Mouse (Mus musculus) small intestine, adult 2 months (tissue): ENCODE data around the gene Cnih3. TPM values are rescaled to one million over a fixed set of nuclear protein-coding genes. Genes with fewer than 3 reads are reported as not detected.

Source experiments
- H3K27ac ChIP-seq: fragments of 200-500 bp; 2 replicates; pipeline ENCODE4 v1.5.1; 2012; ENCODE audit warnings: low read depth, low read length, control low read depth, inconsistent platforms; ENCODE audit not compliant: insufficient read depth
- H3K27me3 ChIP-seq: fragments of 200-500 bp; 2 replicates; pipeline ENCODE4 v1.6.1; 2012; ENCODE audit warnings: mild to moderate bottlenecking, moderate library complexity, low read length, inconsistent platforms; ENCODE audit not compliant: control insufficient read depth, insufficient read depth
- H3K36me3 ChIP-seq: fragments of 200-500 bp; 2 replicates; pipeline ENCODE4 v1.6.1; 2012; ENCODE audit warnings: mild to moderate bottlenecking, low read length, control low read depth, inconsistent platforms; ENCODE audit not compliant: control insufficient read depth, insufficient read depth
- H3K4me1 ChIP-seq: fragments of 200-500 bp; 2 replicates; pipeline ENCODE4 v1.6.1; 2012; ENCODE audit warnings: low read length, inconsistent platforms, mixed read lengths; ENCODE audit not compliant: control insufficient read depth, insufficient read depth, insufficient read length
- H3K4me3 ChIP-seq: fragments of 200-500 bp; 2 replicates; pipeline ENCODE4 v1.5.1; 2012; ENCODE audit warnings: low read depth, mild to moderate bottlenecking, control low read depth, inconsistent platforms, low read length, moderate library complexity
- CTCF ChIP-seq: fragments of 200-500 bp; IDR thresholded peaks from 2 replicates; pipeline ENCODE4 v1.5.1; 2012; ENCODE audit warnings: low read depth, mild to moderate bottlenecking, control low read depth, inconsistent platforms, low read length, moderate library complexity, mixed read lengths; ENCODE audit not compliant: insufficient replicate concordance, insufficient read length; ENCODE audit errors: extremely low read depth
- POLR2A ChIP-seq: fragments of 200-500 bp; IDR thresholded peaks from 2 replicates; pipeline ENCODE4 v1.6.1; 2012; ENCODE audit warnings: low read depth, mild to moderate bottlenecking, control low read depth, inconsistent platforms, low read length, moderate library complexity
- WGBS: fragments of 180-500 bp; shearing (Covaris S2); methylation state at CpG from one replicate; pipeline ENCODE4 v1.1.7; 2018; 5-methylcytosine and 5-hydroxymethylcytosine counted together
- polyA plus RNA-seq: library from polyadenylated mRNA; depleted of rRNA; stranded (reverse); fragments of >200 nt; gene quantifications from 2 replicates; pipeline ENCODE4 v1.2.3, GENCODE M21; 2012

Cnih3 gene
- polyA plus RNA-seq, 1 experiment, result 0.08 TPM

DNA sequence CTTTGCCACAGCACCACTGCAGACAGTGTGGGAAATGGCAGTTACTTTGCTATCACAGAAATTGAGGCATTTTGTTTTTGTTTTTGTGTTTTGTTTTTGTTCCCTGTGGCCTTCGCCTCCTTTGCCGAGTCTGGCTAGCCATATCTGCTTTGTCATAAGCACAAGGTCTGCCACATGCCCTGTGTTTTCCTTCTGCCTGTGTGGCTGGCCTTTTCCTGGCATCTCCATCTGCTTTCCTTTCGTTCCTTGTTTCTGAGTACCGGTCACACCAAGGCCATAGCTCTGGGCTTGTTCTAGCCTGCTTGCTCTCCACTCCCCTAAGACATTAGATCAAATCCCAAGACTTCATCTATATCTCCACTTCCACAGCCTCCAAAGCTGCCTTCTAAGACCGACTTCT is 83.0 kb downstream of the Cnih3 start:
- TF ChIP-seq POLR2A (no peak), CTCF (no peak)
- 74% methylated on average over 5 of the region's 5 CpGs for WGBS

DNA sequence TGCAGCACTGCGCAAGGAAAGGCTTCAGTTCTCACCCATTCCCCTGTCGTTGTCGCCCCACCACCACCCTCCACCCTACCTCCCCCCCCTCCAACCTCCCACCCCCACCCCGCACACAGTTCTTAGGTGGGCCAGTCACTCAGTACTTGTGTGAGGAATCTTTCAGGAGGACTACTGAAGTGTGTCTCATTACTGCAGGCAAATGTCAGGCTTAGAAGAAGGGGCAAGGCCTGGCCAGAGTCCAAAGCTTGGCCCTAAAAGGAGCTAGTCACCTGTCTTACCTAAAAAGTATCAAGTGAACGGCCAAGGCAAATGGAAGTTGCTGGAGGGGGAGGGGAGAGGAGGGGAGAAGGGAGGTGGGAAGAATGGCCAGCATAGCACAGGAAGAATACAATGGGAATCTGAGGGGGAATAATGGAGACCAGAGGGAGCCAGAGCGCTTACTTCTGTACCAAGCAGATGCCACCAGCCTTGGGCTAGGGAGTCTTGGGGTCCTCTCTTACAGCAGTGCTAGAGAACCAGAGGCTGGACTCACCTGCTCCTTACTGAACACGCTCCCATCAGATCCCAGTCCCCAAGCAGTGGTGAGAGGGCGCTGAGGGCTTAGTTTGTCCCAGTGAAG is 88.7 kb downstream of the Cnih3 start:
- Histone ChIP-seq H3K4me3 (no peak overlapping the region), H3K36me3 (no peaks in the 10 kb centered on the region), H3K27ac (no peak overlapping the region), H3K27me3 (no peaks in the 10 kb centered on the region), H3K4me1 (no peaks in the 10 kb centered on the region)
- TF ChIP-seq POLR2A (no peak), CTCF (no peak)
- WGBS, result 88% methylated on average over 8 of the region's 8 CpGs

More for the DNA sequence above, 83.0 kb downstream of the Cnih3 start:
- Histone ChIP-seq H3K27me3 (no peaks in the 10 kb centered on the region), H3K36me3 (no peaks in the 10 kb centered on the region), H3K27ac (no peak overlapping the region), H3K4me3 (no peak overlapping the region), H3K4me1 (no peaks in the 10 kb centered on the region)

DNA sequence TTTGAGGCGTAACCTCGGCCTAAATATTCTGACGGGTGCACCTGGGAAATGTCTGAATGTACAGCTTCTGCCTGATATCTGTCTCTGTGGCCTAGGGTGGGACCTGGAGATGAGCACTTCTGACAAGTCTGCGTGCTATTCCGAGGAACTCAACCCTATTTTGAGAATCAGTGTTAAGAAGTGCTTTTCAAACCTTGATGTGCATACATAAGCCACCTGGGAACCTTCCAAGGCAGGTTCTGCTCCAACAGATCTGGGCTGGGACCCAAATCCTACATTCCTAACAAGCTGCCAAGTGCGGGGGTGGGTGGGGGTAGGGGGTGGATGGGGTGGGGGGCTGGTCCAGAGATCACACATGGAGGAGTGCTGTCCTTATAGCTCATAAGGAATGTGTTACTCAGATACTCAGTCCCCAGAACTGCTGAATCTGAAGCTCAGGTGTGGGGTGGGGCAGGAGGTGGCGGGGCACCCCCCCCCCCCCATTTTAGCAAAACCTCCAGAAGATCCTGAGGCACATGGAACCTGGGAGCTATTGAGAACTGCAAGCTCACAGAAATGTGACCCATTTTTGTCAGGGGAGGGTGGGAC is 89.3 kb downstream of the Cnih3 start:
- no peak overlapping the region for H3K27ac ChIP-seq
- WGBS, result 75% methylated on average over 7 of the region's 7 CpGs

DNA sequence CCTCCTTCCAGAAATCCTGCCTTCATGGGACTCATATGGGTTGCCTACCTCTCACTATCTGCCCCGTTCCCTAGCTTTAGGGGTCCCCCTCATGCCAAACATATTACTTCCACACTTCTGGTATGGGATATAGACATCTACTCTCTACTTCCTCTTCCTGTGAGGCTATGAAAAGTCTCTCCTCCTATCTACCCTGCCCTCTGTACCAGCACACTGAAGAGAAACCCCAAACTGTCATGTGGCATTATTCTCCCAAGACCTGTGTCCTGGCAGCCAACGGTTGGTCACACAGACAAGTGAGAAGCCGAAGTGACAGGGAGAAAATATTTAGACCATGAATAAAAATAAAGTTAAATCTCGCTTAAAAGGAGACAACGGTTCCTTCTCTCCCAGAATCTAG is 92.6 kb downstream of the Cnih3 start:
- no peaks in the 10 kb centered on the region for H3K36me3 ChIP-seq
- no peak overlapping the region for H3K27ac ChIP-seq
- no peaks in the 10 kb centered on the region; the same call in 1 of the 2 replicates for H3K4me1 ChIP-seq
- TF ChIP-seq POLR2A, result no peak
- no peak for TF ChIP-seq CTCF
- H3K27me3 ChIP-seq, result no peaks in the 10 kb centered on the region
- H3K4me3 ChIP-seq, result no peak overlapping the region
- WGBS, result 86% methylated on average over 5 of the region's 5 CpGs

More for the DNA sequence above, 89.3 kb downstream of the Cnih3 start:
- H3K27me3 ChIP-seq, result no peaks in the 10 kb centered on the region
- H3K36me3 ChIP-seq, result no peaks in the 10 kb centered on the region
- TF ChIP-seq CTCF, result no peak
- no peak for TF ChIP-seq POLR2A
- H3K4me1 ChIP-seq, result no peaks in the 10 kb centered on the region; the same call in 1 of the 2 replicates
- H3K4me3 ChIP-seq, result no peak overlapping the region

DNA sequence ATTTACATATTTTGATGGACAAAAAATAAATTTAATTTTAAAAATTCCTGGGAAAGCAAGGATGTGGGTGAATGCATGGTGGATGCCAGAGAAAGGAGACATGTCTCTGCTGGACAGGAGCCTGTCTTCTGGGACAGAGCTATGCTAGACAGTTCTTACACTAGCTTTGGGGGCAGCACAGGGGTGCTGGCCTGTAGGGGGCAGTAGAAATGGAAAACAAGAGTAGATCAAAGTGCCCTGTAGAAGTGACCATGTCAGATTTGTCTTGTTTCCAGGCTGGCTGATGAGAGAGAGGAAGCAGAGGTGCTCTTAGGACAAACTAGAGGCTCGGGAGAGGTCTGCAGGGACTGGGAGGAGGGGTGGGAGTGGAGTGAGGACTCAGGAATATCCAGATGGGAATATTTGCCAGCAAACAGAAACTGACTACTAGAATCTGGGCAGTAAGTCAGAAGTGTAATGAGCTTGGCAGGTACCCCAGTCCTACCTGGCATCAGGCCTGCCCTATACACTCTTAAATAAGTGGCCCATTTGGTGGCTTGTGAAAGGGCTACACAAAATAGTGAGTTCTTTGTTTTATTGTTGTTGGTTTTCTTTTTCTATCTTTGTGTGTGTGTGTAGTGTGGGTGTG is 93.3 kb downstream of the Cnih3 start:
- Histone ChIP-seq H3K27me3 (no peaks in the 10 kb centered on the region), H3K36me3 (no peaks in the 10 kb centered on the region), H3K27ac (no peak overlapping the region), H3K4me1 (no peaks in the 10 kb centered on the region; the same call in 1 of the 2 replicates), H3K4me3 (no peak overlapping the region)
- TF ChIP-seq POLR2A (no peak), CTCF (peak; percentile 59; the same call in 1 of the 2 replicates)
- WGBS, result 17% methylated on average over 1 of the region's 1 CpGs

- TF ChIP-seq POLR2A, result no peak
- no peak for TF ChIP-seq CTCF
- Histone ChIP-seq H3K36me3 (no peaks in the 10 kb centered on the region), H3K4me1 (no peaks in the 10 kb centered on the region; the same call in 1 of the 2 replicates), H3K4me3 (no peak overlapping the region), H3K27me3 (no peaks in the 10 kb centered on the region), H3K27ac (no peak overlapping the region)
- WGBS, result 66% methylated on average over 6 of the region's 6 CpGs
Measured at GRCm38 (mm10) chr1:181446591-181447114, 94.2 kb downstream of the Cnih3 start.

GRCm38 (mm10) chr1:181447576-181447975 is 95.1 kb downstream of the Cnih3 start:
- Histone ChIP-seq H3K4me1 (no peaks in the 10 kb centered on the region; the same call in 1 of the 2 replicates), H3K27ac (no peak overlapping the region), H3K27me3 (no peaks in the 10 kb centered on the region), H3K4me3 (no peak overlapping the region), H3K36me3 (no peaks in the 10 kb centered on the region)
- no peak for TF ChIP-seq CTCF
- no peak for TF ChIP-seq POLR2A
- 84% methylated on average over 4 of the region's 4 CpGs for WGBS
